Comparison of ENCODE assay signal across 9 mouse cellular contexts in the genomic region with DNA sequence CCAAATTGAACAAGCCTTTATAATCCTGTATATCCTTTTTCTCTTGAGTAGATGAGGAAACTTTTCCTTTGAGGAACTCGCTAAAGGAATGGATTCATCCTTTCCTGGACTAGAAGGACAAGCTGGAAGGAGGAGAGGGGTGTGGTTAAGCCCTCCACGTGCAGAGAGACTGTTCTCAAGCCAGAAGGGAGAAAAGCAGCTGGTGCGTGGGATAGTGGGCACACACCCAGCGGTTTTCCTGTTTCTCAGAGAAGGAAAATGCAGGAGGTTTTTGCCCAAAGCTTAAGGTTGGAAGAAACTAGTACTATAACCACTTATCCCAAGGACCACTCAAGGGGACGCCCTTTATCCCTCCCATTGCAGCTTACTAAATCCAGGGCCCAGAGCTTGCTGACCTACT. TPM values are rescaled to one million over a fixed set of nuclear protein-coding genes. Genes with fewer than 3 reads are reported as not detected.
DNase-seq lines count a peak whose midpoint lies in the region; ATAC-seq and TF ChIP-seq lines count a peak whose summit lies in the region.
"Had no signal": no experiment of that assay in that cellular context is flagged by ENCODE, and none has a peak within 500 bp of the region (broad histone marks: within the 10 kb centered on the region; RNA-seq: fewer than 3 reads in every experiment).

No protein-coding gene starts in this region.

- no peaks in the 10 kb centered on the region for H3K79me2 ChIP-seq in heart, adult 2 months (replicated peaks; ENCODE audit: control insufficient read depth, insufficient read depth, low read length)

- no peak overlapping the region for H3K4me3 ChIP-seq in heart, adult 2 months
- H3K4me3 ChIP-seq in embryonic facial prominence, embryonic 15.5 days (replicated peaks): peak overlapping the region; percentile 60; the same call in 1 of the 2 replicates
- peak overlapping the region; percentile 58 for H3K4me3 ChIP-seq in limb, embryonic 14.5 days (replicated peaks; ENCODE audit: low read length)
- H3K4me3 ChIP-seq in stomach, postnatal 0 days (ENCODE audit: low read depth, low read length): no peak overlapping the region

- TF ChIP-seq EP300 in heart, adult 2 months (IDR thresholded peaks at IDR 0.05; ENCODE audit: insufficient read depth, low read depth, low read length): no peak
- TF ChIP-seq EP300 in stomach, postnatal 0 days (optimal IDR thresholded peaks at IDR 0.05): no peak

- H3K9ac ChIP-seq in heart, adult 2 months (ENCODE audit: low read depth, low read length): no peak overlapping the region
- H3K9ac ChIP-seq in embryonic facial prominence, embryonic 15.5 days: no peak overlapping the region
- H3K9ac ChIP-seq in limb, embryonic 14.5 days (ENCODE audit: low read depth, low read length, severe bottlenecking): no peak overlapping the region
- H3K9ac ChIP-seq in stomach, postnatal 0 days (ENCODE audit: low read length): no peak overlapping the region

- no peaks in the 10 kb centered on the region for H3K27me3 ChIP-seq in heart, adult 2 months (ENCODE audit: control insufficient read depth, insufficient read depth, low read length)
- peaks cover 23% of the 10 kb centered on the region; the same call in 1 of the 2 replicates for H3K27me3 ChIP-seq in embryonic facial prominence, embryonic 15.5 days
- H3K27me3 ChIP-seq in limb, embryonic 14.5 days (ENCODE audit: control insufficient read depth, insufficient read depth, low read length): no peaks in the 10 kb centered on the region
- H3K27me3 ChIP-seq in stomach, postnatal 0 days (ENCODE audit: control insufficient read depth, insufficient read depth, low read length): no peaks in the 10 kb centered on the region
- H3K27me3 ChIP-seq: CH12.LX had no signal

- no peak for ATAC-seq in embryonic facial prominence, embryonic 15.5 days (ENCODE audit: insufficient number of reproducible peaks, low FRiP score, low TSS enrichment, low read depth)
- ATAC-seq in limb, embryonic 14.5 days (ENCODE audit: low FRiP score, low read depth): no peak
- no peak for ATAC-seq in stomach, postnatal 0 days (ENCODE audit: low FRiP score, low TSS enrichment)
- ATAC-seq in erythroid progenitor cell, adult 5-6 weeks (replicated peaks; ENCODE audit: low FRiP score, poor library complexity, severe bottlenecking): no peak

- 37% methylated on average over 5 of the region's 5 CpGs for WGBS in heart, adult 2 months
- WGBS in embryonic facial prominence, embryonic 15.5 days: 25% methylated on average over 5 of the region's 5 CpGs
- 21% methylated on average over 5 of the region's 5 CpGs for WGBS in limb, embryonic 14.5 days
- WGBS in stomach, postnatal 0 days: 28% methylated on average over 5 of the region's 5 CpGs

- H3K36me3 ChIP-seq in heart, adult 2 months (ENCODE audit: control insufficient read depth, insufficient read depth, low read length): no peaks in the 10 kb centered on the region
- no peaks in the 10 kb centered on the region for H3K36me3 ChIP-seq in embryonic facial prominence, embryonic 15.5 days
- no peaks in the 10 kb centered on the region for H3K36me3 ChIP-seq in limb, embryonic 14.5 days (ENCODE audit: control insufficient read depth, insufficient read depth, low read length)
- H3K36me3 ChIP-seq in stomach, postnatal 0 days (ENCODE audit: control insufficient read depth, insufficient read depth, low read length): no peaks in the 10 kb centered on the region

- peak; percentile 2 to 18 for DNase-seq in heart, adult 2 months
- no peak for DNase-seq in heart, adult 9 months (ENCODE audit: low spot score in 2 of 2)
- peak; percentile 30 for DNase-seq in heart, postnatal 4 days
- DNase-seq in limb, embryonic 14.5 days (ENCODE audit: low spot score): peak; percentile 13
- DNase-seq in stomach, postnatal 0 days (ENCODE audit: low spot score): no peak
- no peak for DNase-seq in natural killer cell, adult 2 months (ENCODE audit: low spot score in 2 of 2)

- H3K4me1 ChIP-seq in heart, adult 2 months (ENCODE audit: control insufficient read depth, insufficient read depth, low read length): no peaks in the 10 kb centered on the region
- no peaks in the 10 kb centered on the region for H3K4me1 ChIP-seq in embryonic facial prominence, embryonic 15.5 days
- H3K4me1 ChIP-seq in limb, embryonic 14.5 days (ENCODE audit: control insufficient read depth, insufficient read depth, low read length): no peaks in the 10 kb centered on the region; the same call in 1 of the 2 replicates
- no peaks in the 10 kb centered on the region for H3K4me1 ChIP-seq in stomach, postnatal 0 days (replicated peaks; ENCODE audit: control insufficient read depth, insufficient read depth)

- H3K9me3 ChIP-seq in embryonic facial prominence, embryonic 15.5 days (replicated peaks): no peaks in the 10 kb centered on the region
- no peaks in the 10 kb centered on the region for H3K9me3 ChIP-seq in limb, embryonic 14.5 days (ENCODE audit: control insufficient read depth, low read length)
- H3K9me3 ChIP-seq in stomach, postnatal 0 days (ENCODE audit: control insufficient read depth, low read length): no peaks in the 10 kb centered on the region

- no peak for TF ChIP-seq POLR2A in heart, adult 2 months (IDR thresholded peaks at IDR 0.05; ENCODE audit: insufficient read depth, low read depth, low read length)
- TF ChIP-seq POLR2A in limb, embryonic 14.5 days (IDR thresholded peaks at IDR 0.05; ENCODE audit: borderline replicate concordance, extremely low read depth, insufficient read depth, insufficient read length): no peak

- H3K4me2 ChIP-seq in embryonic facial prominence, embryonic 15.5 days (replicated peaks): peak overlapping the region; percentile 57; the same call in 1 of the 2 replicates
- peak overlapping the region; percentile 52 for H3K4me2 ChIP-seq in limb, embryonic 14.5 days (replicated peaks; ENCODE audit: low read depth, low read length, severe bottlenecking)
- H3K4me2 ChIP-seq in stomach, postnatal 0 days (replicated peaks; ENCODE audit: low read depth): peak overlapping the region; percentile 58; the same call in 1 of the 2 replicates

- intact Hi-C loops in heart, adult 2 months (cut with DNase I): no loop called here

- no peak overlapping the region for H3K27ac ChIP-seq in heart, adult 2 months
- H3K27ac ChIP-seq in embryonic facial prominence, embryonic 15.5 days (replicated peaks): no peak overlapping the region
- no peak overlapping the region for H3K27ac ChIP-seq in limb, embryonic 14.5 days (replicated peaks; ENCODE audit: low read depth, low read length)
- H3K27ac ChIP-seq in stomach, postnatal 0 days (replicated peaks): no peak overlapping the region

- TF ChIP-seq CTCF in heart, adult 2 months (IDR thresholded peaks at IDR 0.05): no peak
- no peak for TF ChIP-seq CTCF in stomach, postnatal 0 days (IDR thresholded peaks at IDR 0.05; ENCODE audit: low read depth)

RNA-seq across cellular contexts. Expression of a gene that starts 0.7 kb away (rescaled TPM):
- total RNA-seq in heart, adult 2 months (2021): 1 to 10 TPM; 2.0 to 3.3 TPM
- 0.94 and 1.1 TPM in 2 replicates for polyA plus RNA-seq in heart, adult 2 months (2012; rRNA removed)
- 3.7 and 5.0 TPM in 2 replicates for polyA plus RNA-seq in embryonic facial prominence, embryonic 15.5 days (2015; fragmentation: Nextera tagmentation; extraction: Ambion mirVana)
- 10 to 100 TPM in 1 of 2 experiments, 1 to 10 TPM in 1; 8.1 to 10.1 TPM for total RNA-seq in heart, postnatal 4 days (2021)
- 6.9 and 7.1 TPM in 2 replicates for polyA plus RNA-seq in limb, embryonic 14.5 days (2012; rRNA removed)
- polyA plus RNA-seq in limb, embryonic 14.5 days (2014; fragmentation: Nextera tagmentation; extraction: Ambion mirVana): 9.0 and 12.5 TPM in 2 replicates
- 0.56 and 0.70 TPM in 2 replicates for polyA plus RNA-seq in stomach, postnatal 0 days (2015; fragmentation: Nextera tagmentation; extraction: Ambion mirVana)
- total RNA-seq in erythroid progenitor cell, adult 5-6 weeks (2015; ENCODE audit: low replicate concordance): 2.1 TPM in 1 of 2 replicates, not detected in the other
- total RNA-seq in erythroid progenitor cell, adult 5-6 weeks (2017; ENCODE audit: low replicate concordance): 0.15 TPM in 1 of 2 replicates, not detected in the other
- total RNA-seq: CH12.LX had no signal

Comparison
In these comparisons a context has a peak if more than half of its experiments do, and no peak if none do; other contexts are left out.
1. DNase-seq: peak in heart, adult 2 months (2 of 2), heart, postnatal 4 days (single experiment) and limb, embryonic 14.5 days (single experiment); none in heart, adult 9 months (0 of 2), stomach, postnatal 0 days (single experiment) and natural killer cell, adult 2 months (0 of 2).
2. H3K4me3 ChIP-seq: peak in embryonic facial prominence, embryonic 15.5 days (single experiment) and limb, embryonic 14.5 days (single experiment); none in heart, adult 2 months (single experiment) and stomach, postnatal 0 days (single experiment).
3. Peak in every context shown above with its lines, with median percentiles within 50 percentile points of each other: H3K4me2 ChIP-seq.